Mouse (Mus musculus) MEL (cell line): ENCODE measurements around the gene Gm13696. TPM values are rescaled to one million over a fixed set of nuclear protein-coding genes. Genes with fewer than 3 reads are reported as not detected.
"Not testable (repeated sequence)": the region's sequence is repeated elsewhere in the genome, so short reads cannot be mapped to it uniquely, and the experiment has no call there.

Experiments
- DNase-seq: peaks from one replicate; pipeline ENCODE4 v3.0.0; 2011; ENCODE audit warnings: low read depth, low spot score
- H3K27ac ChIP-seq: 2 replicates; pipeline ENCODE4 v1.5.1; 2012; ENCODE audit warnings: low read depth, mild to moderate bottlenecking, control low read depth, low read length, moderate library complexity; ENCODE audit not compliant: control insufficient read depth
- H3K27me3 ChIP-seq, 2 experiments: fragments of 150-350 bp in 1 of 2; sonication (generic) in 1 of 2; 2 replicates each; pipeline ENCODE4 v1.6.1; 2012; ENCODE audit warnings: low read length in 2 of 2, mild to moderate bottlenecking in 2 of 2, improper control_type of control experiment in 1 of 2, moderate library complexity in 1 of 2; ENCODE audit not compliant: insufficient read depth in 2 of 2, control insufficient read depth in 1 of 2
- H3K36me3 ChIP-seq, 2 experiments: 2 replicates each; pipeline ENCODE4 v1.6.1; 2012 to 2014; ENCODE audit warnings: low read length in 2 of 2, improper control_type of control experiment in 1 of 2, inconsistent platforms in 1 of 2, mild to moderate bottlenecking in 1 of 2; ENCODE audit not compliant: insufficient read depth in 2 of 2, control insufficient read depth in 1 of 2
- H3K4me1 ChIP-seq, 2 experiments: fragments of 150-350 bp in 1 of 2; sonication (generic) in 1 of 2; 2 replicates each; pipeline ENCODE4 v1.6.1; 2012; ENCODE audit warnings: low read length in 2 of 2, improper control_type of control experiment in 1 of 2, mild to moderate bottlenecking in 1 of 2; ENCODE audit not compliant: insufficient read depth in 2 of 2, control insufficient read depth in 1 of 2
- H3K4me3 ChIP-seq, 2 experiments: fragments of 150-350 bp in 1 of 2; sonication (generic) in 1 of 2; 2 replicates each; pipeline ENCODE4 v1.5.1; 2012; ENCODE audit warnings: low read depth in 2 of 2, low read length in 2 of 2, mild to moderate bottlenecking in 2 of 2, moderate library complexity in 2 of 2, control low read depth in 1 of 2, improper control_type of control experiment in 1 of 2; ENCODE audit not compliant: control insufficient read depth in 1 of 2, insufficient read depth in 1 of 2
- H3K79me2 ChIP-seq: 2 replicates; pipeline ENCODE4 v1.6.1; 2012; ENCODE audit warnings: mild to moderate bottlenecking, low read length, moderate library complexity; ENCODE audit not compliant: control insufficient read depth, poor library complexity, insufficient read depth
- H3K9ac ChIP-seq: 2 replicates; pipeline ENCODE4 v1.6.1; 2012; ENCODE audit warnings: low read depth, mild to moderate bottlenecking, control low read depth, low read length, moderate library complexity; ENCODE audit not compliant: control insufficient read depth, poor library complexity, severe bottlenecking
- H3K9me3 ChIP-seq: fragments of 150-350 bp; sonication (generic); replicated peaks from 2 replicates; pipeline ENCODE4 v1.6.1; 2012; ENCODE audit warnings: mild to moderate bottlenecking, low read length, improper control_type of control experiment, moderate library complexity; ENCODE audit not compliant: insufficient read depth
- ETS1 ChIP-seq: IDR thresholded peaks from 2 replicates; pipeline ENCODE4 v1.6.1; 2012; ENCODE audit warnings: low read depth, mild to moderate bottlenecking, inconsistent platforms, low read length, improper control_type of control experiment, moderate library complexity
- KAT2A ChIP-seq: conservative IDR thresholded peaks from 2 replicates; pipeline ENCODE4 v1.6.1; 2012; ENCODE audit warnings: low read depth, low read length, improper control_type of control experiment, inconsistent platforms
- MAZ ChIP-seq: IDR thresholded peaks from 2 replicates; pipeline ENCODE4 v1.6.1; 2012; ENCODE audit warnings: low read depth, mild to moderate bottlenecking, inconsistent platforms, low read length, improper control_type of control experiment
- MEF2A ChIP-seq: IDR thresholded peaks from 2 replicates; pipeline ENCODE4 v1.6.1; 2014; ENCODE audit warnings: low read depth, mild to moderate bottlenecking, inconsistent platforms, low read length, improper control_type of control experiment; ENCODE audit not compliant: poor library complexity, insufficient replicate concordance, severe bottlenecking; ENCODE audit errors: extremely low read depth
- RCOR1 ChIP-seq: IDR thresholded peaks from 2 replicates; pipeline ENCODE4 v1.6.1; 2012; ENCODE audit warnings: low read depth, mild to moderate bottlenecking, inconsistent platforms, low read length, improper control_type of control experiment
- SIN3A ChIP-seq: IDR thresholded peaks from 2 replicates; pipeline ENCODE4 v1.6.1; 2012; ENCODE audit warnings: low read length, improper control_type of control experiment, inconsistent platforms
- TBP ChIP-seq: IDR thresholded peaks from 2 replicates; pipeline ENCODE4 v1.8.0; 2011; ENCODE audit warnings: low read depth, low read length, improper control_type of control experiment
- TCF12 ChIP-seq: IDR thresholded peaks from 2 replicates; pipeline ENCODE4 v1.6.1; 2014; ENCODE audit warnings: low read depth, mild to moderate bottlenecking, inconsistent platforms, low read length, improper control_type of control experiment, moderate library complexity
- polyA plus RNA-seq, 2 experiments: library from polyadenylated mRNA; stranded (reverse) in 1 of 2; unstranded in 1 of 2; fragments of >175 nt in 1 of 2; fragments of >200 nt in 1 of 2; gene quantifications; 2 replicates each; pipeline versions ENCODE4 v1.2.1 to v1.2.4; 2012; ENCODE audit warnings: low replicate concordance in 2 of 2, low read depth in 1 of 2; ENCODE audit not compliant: insufficient read length in 2 of 2, insufficient read depth in 1 of 2, missing spikeins in 1 of 2
- total RNA-seq: library from RNA; depleted of rRNA; stranded (reverse); fragments of 300-350 nt; gene quantifications from 2 replicates; pipeline ENCODE4 v1.2.3, GENCODE M21; 2012

Gm13696 gene
- total and polyA plus RNA-seq, 3 experiments = 0.08 TPM; not detected in 1

DNA sequence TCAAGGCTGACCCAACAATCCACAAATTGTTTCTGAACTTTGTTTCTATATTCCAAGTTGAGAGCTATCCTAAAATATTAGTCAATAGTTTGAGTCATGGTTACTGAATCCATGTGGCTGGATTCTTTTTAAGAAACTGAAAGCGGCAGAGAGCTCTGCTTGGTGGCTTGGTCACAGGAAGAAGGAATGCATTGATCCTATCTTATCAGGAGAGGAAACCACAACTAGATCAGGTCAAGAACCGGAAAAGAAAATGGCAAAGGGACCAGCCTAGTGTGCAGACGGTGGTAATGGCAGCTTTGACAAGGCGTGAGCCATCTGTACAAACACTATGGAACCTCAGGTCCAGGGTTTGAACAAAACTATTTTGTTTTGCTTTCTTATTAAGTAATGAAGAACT is 31.1 kb upstream of the Gm13696 start:
- TF ChIP-seq RCOR1 (no peak), TBP (no peak), MAZ (no peak), KAT2A (no peak), MEF2A (no peak), SIN3A (no peak), TCF12 (no peak), ETS1 (no peak)
- TF ChIP-seq, all 39 proteins: peak for 0
- Histone ChIP-seq H3K27ac (no peak overlapping the region), H3K4me1 (no peaks in the 10 kb centered on the region), H3K9me3 (no peaks in the 10 kb centered on the region), H3K4me3 (no peak overlapping the region), H3K9ac (no peak overlapping the region), H3K36me3 (no peaks in the 10 kb centered on the region), H3K27me3 (no peaks in the 10 kb centered on the region), H3K79me2 (no peaks in the 10 kb centered on the region)
- no peak for DNase-seq

GRCm38 (mm10) chr2:83955393-83955792 is 17.5 kb upstream of the Gm13696 start, which contains the start of gene Gm13698:
Gene Gm13698 (plus strand): TSS chr2:83955693.
- not testable (repeated sequence) for H3K79me2 ChIP-seq, H3K4me1 ChIP-seq, H3K4me3 ChIP-seq, H3K9me3 ChIP-seq, H3K27ac ChIP-seq, H3K27me3 ChIP-seq, H3K9ac ChIP-seq, H3K36me3 ChIP-seq, DNase-seq

GRCm38 (mm10) chr2:83961203-83961602 is 11.7 kb upstream of the Gm13696 start, which contains the start of gene Gm13693:
Gene Gm13693 (plus strand): TSS chr2:83961503.
- not testable (repeated sequence) for H3K79me2 ChIP-seq, H3K4me3 ChIP-seq, DNase-seq, H3K4me1 ChIP-seq, H3K9me3 ChIP-seq, H3K9ac ChIP-seq, H3K27ac ChIP-seq, H3K36me3 ChIP-seq, H3K27me3 ChIP-seq

DNA sequence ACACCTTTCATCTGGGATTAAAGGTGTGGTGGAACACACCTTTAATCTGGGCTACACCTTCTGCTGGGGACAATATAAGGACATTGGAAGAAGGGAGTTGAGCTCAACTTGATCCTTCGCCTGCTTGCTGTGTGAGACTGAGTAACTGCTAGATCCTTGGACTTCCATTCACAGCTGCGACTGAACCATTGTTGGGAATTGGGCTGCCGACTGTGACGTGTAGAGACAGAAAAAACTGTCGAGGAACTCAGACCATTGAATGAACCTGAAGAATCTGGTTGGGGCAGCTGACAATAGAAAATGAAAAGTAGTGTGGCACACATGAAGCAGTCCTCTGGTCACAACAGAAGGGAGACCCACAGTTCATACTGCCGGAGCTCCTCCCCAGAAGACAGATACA is 5.9 kb upstream of the Gm13696 start, which contains the start of gene Gm13695:
Gene Gm13695, plus strand, starts transcription at position 301 of the 400 bp plus-strand sequence.
- not testable (repeated sequence) for H3K27me3 ChIP-seq, H3K27ac ChIP-seq, H3K36me3 ChIP-seq, H3K9me3 ChIP-seq, H3K9ac ChIP-seq, H3K4me1 ChIP-seq, H3K79me2 ChIP-seq, H3K4me3 ChIP-seq, DNase-seq

- not testable (repeated sequence) for H3K4me3 ChIP-seq, H3K36me3 ChIP-seq, H3K9me3 ChIP-seq, DNase-seq, H3K9ac ChIP-seq, H3K79me2 ChIP-seq, H3K27ac ChIP-seq, H3K4me1 ChIP-seq, H3K27me3 ChIP-seq
Measured at GRCm38 (mm10) chr2:83978633-83979032, 5.7 kb downstream of the Gm13696 start, which contains the start of gene Gm13694. Gene Gm13694 (plus strand): TSS chr2:83978933.

DNA sequence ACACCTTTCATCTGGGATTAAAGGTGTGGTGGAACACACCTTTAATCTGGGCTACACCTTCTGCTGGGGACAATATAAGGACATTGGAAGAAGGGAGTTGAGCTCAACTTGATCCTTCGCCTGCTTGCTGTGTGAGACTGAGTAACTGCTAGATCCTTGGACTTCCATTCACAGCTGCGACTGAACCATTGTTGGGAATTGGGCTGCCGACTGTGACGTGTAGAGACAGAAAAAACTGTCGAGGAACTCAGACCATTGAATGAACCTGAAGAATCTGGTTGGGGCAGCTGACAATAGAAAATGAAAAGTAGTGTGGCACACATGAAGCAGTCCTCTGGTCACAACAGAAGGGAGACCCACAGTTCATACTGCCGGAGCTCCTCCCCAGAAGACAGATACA is 11.5 kb downstream of the Gm13696 start, which contains the start of gene Gm13697:
Gene Gm13697, plus strand, starts transcription at position 301 of the 400 bp plus-strand sequence.
- not testable (repeated sequence) for H3K27me3 ChIP-seq, DNase-seq, H3K9me3 ChIP-seq, H3K4me3 ChIP-seq, H3K79me2 ChIP-seq, H3K27ac ChIP-seq, H3K36me3 ChIP-seq, H3K4me1 ChIP-seq, H3K9ac ChIP-seq
